Mouse (Mus musculus) liver, embryonic 14.5 days (tissue): ENCODE measurements around the gene C2cd5.

Experiments used
- CTCF ChIP-seq: IDR thresholded peaks from 2 replicates; pipeline ENCODE4 v1.5.1; 2016; ENCODE audit warnings: antibody characterized with exemption, low read depth, control low read depth
- EP300 ChIP-seq: IDR thresholded peaks from 2 replicates; pipeline ENCODE4 v1.6.1; 2016; ENCODE audit warnings: antibody characterized with exemption, low read depth

DNA sequence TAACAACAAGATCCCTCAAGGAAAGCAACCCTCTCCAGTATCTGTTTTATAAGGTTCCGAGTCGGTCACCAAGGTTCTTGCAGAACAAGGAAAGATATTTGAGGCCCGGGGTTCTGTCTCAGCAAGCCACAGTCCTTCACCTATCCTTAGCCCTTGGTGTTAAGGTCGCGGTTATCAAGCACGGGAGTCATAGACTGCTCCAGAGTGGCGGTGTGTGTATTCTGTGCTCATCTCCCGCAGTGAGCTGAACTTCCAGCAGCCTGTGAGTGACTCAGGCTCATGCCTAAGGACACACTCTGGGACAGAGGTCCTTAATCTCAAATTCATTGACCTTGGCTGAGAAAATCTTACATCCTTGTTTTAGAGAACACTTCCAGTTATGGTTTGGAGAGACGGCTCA is 40.9 kb upstream of the C2cd5 start:
- TF ChIP-seq EP300 (no peak), CTCF (no peak)
